Mouse (Mus musculus): ENCODE measurements at regions not wholly inside any gene's neighbourhood (a gene's known extent, or its start where the extent isn't known, plus 50 kb on each side); places are given as distances from the start of the nearest gene placed in this dataset.

- TF ChIP-seq CTCF (IDR thresholded peaks at IDR 0.05 in 2 of 3, conservative IDR thresholded peaks at IDR 0.05 in 1 of 3; ENCODE audit: control insufficient read depth in 1 of 3, insufficient read depth in 1 of 3, low read depth in 2 of 3, low read length in 3 of 3, poor library complexity in 1 of 3, severe bottlenecking in 1 of 3) = no peak
- no peak for TF ChIP-seq POLR2A (IDR thresholded peaks at IDR 0.05; ENCODE audit: control insufficient read depth in 1 of 2, insufficient read depth in 1 of 2, low read depth in 1 of 2, low read length in 2 of 2, poor library complexity in 1 of 2)
- TF ChIP-seq ZKSCAN1 (IDR thresholded peaks at IDR 0.05; ENCODE audit: low read depth, low read length) = no peak
- TF ChIP-seq TBP (IDR thresholded peaks at IDR 0.05; ENCODE audit: low read depth, low read length) = no peak
- no peak for TF ChIP-seq EP300 (IDR thresholded peaks at IDR 0.05; ENCODE audit: low read depth in 1 of 2, low read length in 2 of 2)
- no peak for TF ChIP-seq POLR2AphosphoS5 (IDR thresholded peaks at IDR 0.05; ENCODE audit: borderline replicate concordance, low read depth, low read length)
- no peak for TF ChIP-seq MEF2A (IDR thresholded peaks at IDR 0.05; ENCODE audit: extremely low read depth, insufficient replicate concordance, low read depth, low read length, poor library complexity, severe bottlenecking)
- no peak for TF ChIP-seq RCOR1 (IDR thresholded peaks at IDR 0.05; ENCODE audit: low read depth, low read length)
- TF ChIP-seq USF1 (IDR thresholded peaks at IDR 0.05; ENCODE audit: low read depth, low read length) = no peak
- no peak for TF ChIP-seq MAFK (IDR thresholded peaks at IDR 0.05; ENCODE audit: borderline replicate concordance, low read depth, low read length)
- TF ChIP-seq E2F4 (IDR thresholded peaks at IDR 0.05; ENCODE audit: borderline replicate concordance, low read depth, low read length) = no peak
These were observed 2399.2 kb upstream of the Gm7489 start for GRCm38 (mm10) chr15:51485554-51485953.
